Mouse (Mus musculus): Measurements from ENCODE around the gene Card11.

DNA sequence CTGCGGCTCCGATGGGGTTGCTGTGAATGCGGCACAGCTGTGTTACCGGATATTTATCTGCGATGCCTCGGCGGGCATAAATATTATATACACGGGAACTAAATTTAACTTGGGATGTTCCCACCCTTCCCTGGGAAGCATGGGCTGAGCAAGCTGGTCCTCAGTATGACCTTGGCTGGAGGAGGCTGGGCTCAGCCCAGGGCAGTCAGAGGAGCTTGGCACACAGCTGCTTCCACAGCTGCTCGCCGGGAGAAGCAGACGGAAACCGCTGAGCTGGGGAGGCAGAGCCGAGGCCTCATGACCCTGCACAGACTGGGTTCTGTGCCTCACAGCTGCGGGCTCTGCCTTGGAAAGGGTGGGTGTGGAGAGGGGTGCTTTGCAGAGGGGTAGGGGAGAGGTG, 110.3 kb downstream of the Card11 start:
- TF ChIP-seq CTCF (IDR thresholded peaks at IDR 0.05; ENCODE audit: extremely low read depth, insufficient read depth, insufficient read length, insufficient replicate concordance) (no peak), POLR2A (IDR thresholded peaks at IDR 0.05; ENCODE audit: low read depth, low read length) (no peak)
